Mouse (Mus musculus) stomach, postnatal 0 days (tissue): ENCODE data around the gene Cnr1.

Experiments used
- CTCF ChIP-seq: IDR thresholded peaks from 2 replicates; pipeline ENCODE4 v1.5.1; 2016; ENCODE audit warnings: antibody characterized with exemption, low read depth, mild to moderate bottlenecking, moderate library complexity
- EP300 ChIP-seq: optimal IDR thresholded peaks from 2 replicates; pipeline ENCODE3; 2016; ENCODE audit warnings: antibody characterized with exemption

GRCm38 (mm10) chr4:33924234-33924888 is at the start of gene Cnr1:
- TF ChIP-seq CTCF (no peak), EP300 (no peak)
